Mouse (Mus musculus): ENCODE measurements at regions not wholly inside any gene's neighbourhood (a gene's known extent, or its start where the extent isn't known, plus 50 kb on each side); places are given as distances from the start of the nearest gene placed in this dataset.

GRCm38 (mm10) chr15:68656722-68657121, 2156.0 kb upstream of the Lrrc6 start:
- Histone ChIP-seq H3K27ac (ENCODE audit: low read depth, low read length) (no peak overlapping the region), H3K9ac (ENCODE audit: low read depth, low read length) (no peak overlapping the region), H3K27me3 (ENCODE audit: control insufficient read depth, insufficient read depth, low read length) (no peaks in the 10 kb centered on the region), H3K4me3 (ENCODE audit: low read depth, low read length) (no peak overlapping the region), H3K36me3 (ENCODE audit: control insufficient read depth, insufficient read depth, low read length) (no peaks in the 10 kb centered on the region), H3K9me3 (replicated peaks; ENCODE audit: control insufficient read depth, low read length) (no peaks in the 10 kb centered on the region), H3K4me2 (no peak overlapping the region), H3K4me1 (ENCODE audit: control insufficient read depth, insufficient read depth, low read length) (no peaks in the 10 kb centered on the region)
- ATAC-seq (replicated peaks; ENCODE audit: insufficient number of reproducible peaks, low FRiP score, low TSS enrichment): no peak
- WGBS (ENCODE audit: insufficient replicate concordance): 81% methylated on average over 6 of the region's 6 CpGs

- WGBS (ENCODE audit: insufficient replicate concordance): 84% methylated on average over 3 of the region's 3 CpGs
Observed at GRCm38 (mm10) chr15:68655046-68655445, 2154.3 kb upstream of the Lrrc6 start.

GRCm38 (mm10) chr15:68650609-68651008, 2149.9 kb upstream of the Lrrc6 start:
- H3K4me3 ChIP-seq (ENCODE audit: low read depth, low read length): no peak overlapping the region
- no peak overlapping the region for H3K9ac ChIP-seq (ENCODE audit: low read depth, low read length)
- no peak overlapping the region for H3K27ac ChIP-seq (ENCODE audit: low read depth, low read length)
- no peaks in the 10 kb centered on the region for H3K9me3 ChIP-seq (replicated peaks; ENCODE audit: control insufficient read depth, low read length)
- WGBS (ENCODE audit: insufficient replicate concordance): 35% methylated on average over 2 of the region's 2 CpGs
- H3K4me1 ChIP-seq (ENCODE audit: control insufficient read depth, insufficient read depth, low read length): no peaks in the 10 kb centered on the region
- no peak for ATAC-seq (replicated peaks; ENCODE audit: insufficient number of reproducible peaks, low FRiP score, low TSS enrichment)
- H3K27me3 ChIP-seq (ENCODE audit: control insufficient read depth, insufficient read depth, low read length): no peaks in the 10 kb centered on the region
- H3K36me3 ChIP-seq (ENCODE audit: control insufficient read depth, insufficient read depth, low read length): no peaks in the 10 kb centered on the region
- no peak overlapping the region for H3K4me2 ChIP-seq

More at GRCm38 (mm10) chr15:68655046-68655445, 2154.3 kb upstream of the Lrrc6 start:
- H3K9ac ChIP-seq (ENCODE audit: low read depth, low read length): no peak overlapping the region
- no peaks in the 10 kb centered on the region for H3K27me3 ChIP-seq (ENCODE audit: control insufficient read depth, insufficient read depth, low read length)
- no peak for ATAC-seq (replicated peaks; ENCODE audit: insufficient number of reproducible peaks, low FRiP score, low TSS enrichment)
- no peak overlapping the region for H3K4me3 ChIP-seq (ENCODE audit: low read depth, low read length)
- no peaks in the 10 kb centered on the region for H3K4me1 ChIP-seq (ENCODE audit: control insufficient read depth, insufficient read depth, low read length)
- no peaks in the 10 kb centered on the region for H3K9me3 ChIP-seq (replicated peaks; ENCODE audit: control insufficient read depth, low read length)
- no peaks in the 10 kb centered on the region for H3K36me3 ChIP-seq (ENCODE audit: control insufficient read depth, insufficient read depth, low read length)
- H3K27ac ChIP-seq (ENCODE audit: low read depth, low read length): no peak overlapping the region
- no peak overlapping the region for H3K4me2 ChIP-seq

GRCm38 (mm10) chr15:68650033-68650432, 2149.3 kb upstream of the Lrrc6 start:
- 63% methylated on average over 3 of the region's 3 CpGs for WGBS (ENCODE audit: insufficient replicate concordance)
- H3K4me1 ChIP-seq (ENCODE audit: control insufficient read depth, insufficient read depth, low read length): no peaks in the 10 kb centered on the region

GRCm38 (mm10) chr15:68646865-68647264, 2146.2 kb upstream of the Lrrc6 start:
- no peaks in the 10 kb centered on the region for H3K9me3 ChIP-seq (replicated peaks; ENCODE audit: control insufficient read depth, low read length)
- no peaks in the 10 kb centered on the region for H3K4me1 ChIP-seq (ENCODE audit: control insufficient read depth, insufficient read depth, low read length)
- WGBS (ENCODE audit: insufficient replicate concordance): 84% methylated on average over 3 of the region's 3 CpGs
- H3K36me3 ChIP-seq (ENCODE audit: control insufficient read depth, insufficient read depth, low read length): no peaks in the 10 kb centered on the region
- H3K9ac ChIP-seq (ENCODE audit: low read depth, low read length): no peak overlapping the region
- H3K27me3 ChIP-seq (ENCODE audit: control insufficient read depth, insufficient read depth, low read length): no peaks in the 10 kb centered on the region
- H3K4me3 ChIP-seq (ENCODE audit: low read depth, low read length): no peak overlapping the region
- H3K27ac ChIP-seq (ENCODE audit: low read depth, low read length): no peak overlapping the region
- H3K4me2 ChIP-seq: no peak overlapping the region
- ATAC-seq (replicated peaks; ENCODE audit: insufficient number of reproducible peaks, low FRiP score, low TSS enrichment): no peak

More at GRCm38 (mm10) chr15:68650033-68650432, 2149.3 kb upstream of the Lrrc6 start:
- H3K36me3 ChIP-seq (ENCODE audit: control insufficient read depth, insufficient read depth, low read length): no peaks in the 10 kb centered on the region
- ATAC-seq (replicated peaks; ENCODE audit: insufficient number of reproducible peaks, low FRiP score, low TSS enrichment): no peak
- H3K4me3 ChIP-seq (ENCODE audit: low read depth, low read length): no peak overlapping the region
- no peak overlapping the region for H3K27ac ChIP-seq (ENCODE audit: low read depth, low read length)
- no peaks in the 10 kb centered on the region for H3K9me3 ChIP-seq (replicated peaks; ENCODE audit: control insufficient read depth, low read length)
- no peaks in the 10 kb centered on the region for H3K27me3 ChIP-seq (ENCODE audit: control insufficient read depth, insufficient read depth, low read length)
- H3K4me2 ChIP-seq: no peak overlapping the region
- no peak overlapping the region for H3K9ac ChIP-seq (ENCODE audit: low read depth, low read length)

- WGBS (ENCODE audit: insufficient replicate concordance): 79% methylated on average over 1 of the region's 1 CpGs
- no peaks in the 10 kb centered on the region for H3K9me3 ChIP-seq (replicated peaks; ENCODE audit: control insufficient read depth, low read length)
- H3K27ac ChIP-seq (ENCODE audit: low read depth, low read length): no peak overlapping the region
- no peak overlapping the region for H3K9ac ChIP-seq (ENCODE audit: low read depth, low read length)
- no peak for ATAC-seq (replicated peaks; ENCODE audit: insufficient number of reproducible peaks, low FRiP score, low TSS enrichment)
- H3K4me1 ChIP-seq (ENCODE audit: control insufficient read depth, insufficient read depth, low read length): no peaks in the 10 kb centered on the region
- no peak overlapping the region for H3K4me3 ChIP-seq (ENCODE audit: low read depth, low read length)
- H3K36me3 ChIP-seq (ENCODE audit: control insufficient read depth, insufficient read depth, low read length): no peaks in the 10 kb centered on the region
- H3K4me2 ChIP-seq: no peak overlapping the region
- no peaks in the 10 kb centered on the region for H3K27me3 ChIP-seq (ENCODE audit: control insufficient read depth, insufficient read depth, low read length)
Observed at GRCm38 (mm10) chr15:68644862-68645261, 2144.2 kb upstream of the Lrrc6 start.

GRCm38 (mm10) chr15:68635633-68636032, 2134.9 kb upstream of the Lrrc6 start:
- no peaks in the 10 kb centered on the region for H3K36me3 ChIP-seq (ENCODE audit: control insufficient read depth, insufficient read depth, low read length)
- H3K4me1 ChIP-seq (ENCODE audit: control insufficient read depth, insufficient read depth, low read length): no peaks in the 10 kb centered on the region
- no peaks in the 10 kb centered on the region for H3K9me3 ChIP-seq (replicated peaks; ENCODE audit: control insufficient read depth, low read length)
- H3K4me3 ChIP-seq (ENCODE audit: low read depth, low read length): no peak overlapping the region
- H3K9ac ChIP-seq (ENCODE audit: low read depth, low read length): no peak overlapping the region
- H3K4me2 ChIP-seq: no peak overlapping the region
- no peak for ATAC-seq (replicated peaks; ENCODE audit: insufficient number of reproducible peaks, low FRiP score, low TSS enrichment)
- no peaks in the 10 kb centered on the region for H3K27me3 ChIP-seq (ENCODE audit: control insufficient read depth, insufficient read depth, low read length)
- no peak overlapping the region for H3K27ac ChIP-seq (ENCODE audit: low read depth, low read length)

- no peak overlapping the region for H3K4me3 ChIP-seq (ENCODE audit: low read depth, low read length)
- no peak overlapping the region for H3K4me2 ChIP-seq
- H3K9ac ChIP-seq (ENCODE audit: low read depth, low read length): no peak overlapping the region
- no peak for ATAC-seq (replicated peaks; ENCODE audit: insufficient number of reproducible peaks, low FRiP score, low TSS enrichment)
- 79% methylated on average over 4 of the region's 4 CpGs for WGBS (ENCODE audit: insufficient replicate concordance)
- no peaks in the 10 kb centered on the region for H3K36me3 ChIP-seq (ENCODE audit: control insufficient read depth, insufficient read depth, low read length)
- no peaks in the 10 kb centered on the region for H3K27me3 ChIP-seq (ENCODE audit: control insufficient read depth, insufficient read depth, low read length)
- H3K27ac ChIP-seq (ENCODE audit: low read depth, low read length): no peak overlapping the region
- H3K4me1 ChIP-seq (ENCODE audit: control insufficient read depth, insufficient read depth, low read length): no peaks in the 10 kb centered on the region
- no peaks in the 10 kb centered on the region for H3K9me3 ChIP-seq (replicated peaks; ENCODE audit: control insufficient read depth, low read length)
Observed at GRCm38 (mm10) chr15:68626976-68627375, 2126.3 kb upstream of the Lrrc6 start.

GRCm38 (mm10) chr15:68624831-68625230, 2124.1 kb upstream of the Lrrc6 start:
- no peak overlapping the region for H3K27ac ChIP-seq (ENCODE audit: low read depth, low read length)
- H3K4me3 ChIP-seq (ENCODE audit: low read depth, low read length): no peak overlapping the region
- no peak overlapping the region for H3K9ac ChIP-seq (ENCODE audit: low read depth, low read length)
- H3K27me3 ChIP-seq (ENCODE audit: control insufficient read depth, insufficient read depth, low read length): no peaks in the 10 kb centered on the region
- H3K9me3 ChIP-seq (replicated peaks; ENCODE audit: control insufficient read depth, low read length): no peaks in the 10 kb centered on the region
- no peaks in the 10 kb centered on the region for H3K4me1 ChIP-seq (ENCODE audit: control insufficient read depth, insufficient read depth, low read length)
- no peak for ATAC-seq (replicated peaks; ENCODE audit: insufficient number of reproducible peaks, low FRiP score, low TSS enrichment)
- WGBS (ENCODE audit: insufficient replicate concordance): 58% methylated on average over 3 of the region's 3 CpGs
- H3K4me2 ChIP-seq: no peak overlapping the region
- no peaks in the 10 kb centered on the region for H3K36me3 ChIP-seq (ENCODE audit: control insufficient read depth, insufficient read depth, low read length)
